Comparison of ENCODE assay signal across 8 mouse cellular contexts in the genomic region with DNA sequence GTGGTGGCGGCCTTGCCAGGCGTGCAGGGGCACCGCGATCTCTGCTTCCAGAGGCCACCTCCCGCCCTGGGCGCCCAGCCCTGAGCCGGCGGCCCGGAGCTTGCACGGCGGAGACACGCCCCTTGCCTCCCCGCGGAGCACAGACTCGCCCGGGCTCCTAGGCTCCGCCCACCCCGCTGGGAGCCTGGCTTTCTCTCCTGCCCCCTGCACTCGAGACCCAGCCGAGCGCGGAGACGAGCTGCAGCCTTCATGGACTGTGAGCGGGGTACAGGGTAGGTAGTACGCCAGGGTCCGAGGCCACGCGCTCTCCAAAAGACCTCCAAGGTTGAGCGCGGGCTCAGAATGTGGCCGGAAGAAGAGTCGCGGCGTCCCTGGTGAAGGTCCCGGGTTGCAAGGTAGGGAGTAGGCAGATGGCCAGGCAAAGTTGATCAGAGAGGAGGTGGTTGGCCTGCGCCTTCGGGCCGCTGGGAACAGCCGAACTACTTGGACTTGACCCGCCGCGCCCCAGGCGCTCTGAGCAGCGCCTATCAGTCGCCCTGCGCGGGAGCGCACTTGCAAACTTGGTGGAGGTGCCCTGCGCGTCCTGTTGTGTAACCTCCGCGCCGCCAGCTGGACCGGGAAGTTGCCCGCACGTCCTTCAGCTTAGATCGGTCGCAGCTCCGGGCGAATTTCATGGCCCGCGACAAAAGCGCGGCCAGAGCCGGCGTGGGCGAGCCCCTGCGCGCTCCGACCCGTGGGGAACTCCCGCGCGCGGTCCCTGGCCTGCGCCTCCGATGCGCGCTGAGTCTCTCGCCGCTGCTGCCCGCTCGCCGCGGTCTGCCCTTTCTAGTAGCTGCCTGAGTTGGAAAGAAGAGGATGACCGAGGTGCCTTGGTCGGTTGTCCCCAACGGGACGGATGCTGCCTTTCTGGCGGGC. TPM values are rescaled to one million over a fixed set of nuclear protein-coding genes. Genes with fewer than 3 reads are reported as not detected.
A peak's percentile ranks its signal among the peaks of the same experiment; 100 is the strongest.
DNase-seq lines count a peak whose midpoint lies in the region; ATAC-seq and TF ChIP-seq lines count a peak whose summit lies in the region.

P2ry1 (plus strand) TSS at position 209 of the 915 bp plus-strand sequence.

- peak within 1 kb of the TSS; percentile 81 for H3K4me3 ChIP-seq in embryonic facial prominence, embryonic 10.5 days
- H3K4me3 ChIP-seq in intestine, postnatal 0 days (ENCODE audit: low read depth, low read length), result peak within 1 kb of the TSS; percentile 60
- H3K4me3 ChIP-seq in limb, embryonic 10.5 days, result peak within 1 kb of the TSS; percentile 71
- peak within 1 kb of the TSS; percentile 63 for H3K4me3 ChIP-seq in midbrain, embryonic 11.5 days (ENCODE audit: low read depth, low read length)

- peak within 1 kb of the TSS; percentile 86 for H3K4me2 ChIP-seq in intestine, postnatal 0 days (replicated peaks; ENCODE audit: low read depth)
- H3K4me2 ChIP-seq in midbrain, embryonic 11.5 days, result peak within 1 kb of the TSS; percentile 96

- peak within 1 kb of the TSS; percentile 64 for H3K9ac ChIP-seq in intestine, postnatal 0 days (ENCODE audit: low read depth, low read length)
- H3K9ac ChIP-seq in midbrain, embryonic 11.5 days (ENCODE audit: low read length), result peak within 1 kb of the TSS; percentile 71

- TF ChIP-seq CTCF in intestine, postnatal 0 days (IDR thresholded peaks at IDR 0.05; ENCODE audit: low read depth), result peak; percentile 29; the same call in 1 of the 2 replicates

- H3K4me1 ChIP-seq in embryonic facial prominence, embryonic 10.5 days, result peaks cover 7% of the 10 kb centered on the region
- 0 out of 2 replicates have a peak, but pooled peaks cover 3% of the 10 kb centered on the region for H3K4me1 ChIP-seq in intestine, postnatal 0 days (replicated peaks; ENCODE audit: control insufficient read depth, insufficient read depth, low read length)
- peaks cover 13% of the 10 kb centered on the region for H3K4me1 ChIP-seq in limb, embryonic 10.5 days
- H3K4me1 ChIP-seq in midbrain, embryonic 11.5 days (ENCODE audit: control insufficient read depth, insufficient read depth, low read length), result 0 out of 2 replicates have a peak, but pooled peaks cover 2% of the 10 kb centered on the region

- peak within 1 kb of the TSS; percentile 80 for H3K27ac ChIP-seq in embryonic facial prominence, embryonic 10.5 days (replicated peaks)
- H3K27ac ChIP-seq in intestine, postnatal 0 days (ENCODE audit: low read depth, low read length), result peak within 1 kb of the TSS; percentile 91
- peak within 1 kb of the TSS; percentile 74 for H3K27ac ChIP-seq in limb, embryonic 10.5 days
- H3K27ac ChIP-seq in midbrain, embryonic 11.5 days (ENCODE audit: low read depth, low read length), result no peak within 1 kb of the TSS

- WGBS in embryonic facial prominence, embryonic 10.5 days, result under 1% methylated on average over 90 of the region's 90 CpGs
- WGBS in intestine, postnatal 0 days, result under 1% methylated on average over 90 of the region's 90 CpGs
- under 1% methylated on average over 90 of the region's 90 CpGs for WGBS in limb, embryonic 10.5 days
- under 1% methylated on average over 86 of the region's 90 CpGs for WGBS in midbrain, embryonic 11.5 days

- DNase-seq in adrenal gland, postnatal 36 days, result peak; percentile 86 to 89
- peak; percentile 90 for DNase-seq in embryonic facial prominence, embryonic 10.5 days (ENCODE audit: low spot score)
- DNase-seq in limb, embryonic 10.5 days (ENCODE audit: low spot score), result peak; percentile 83
- peak; percentile 97 for DNase-seq in midbrain, embryonic 11.5 days (ENCODE audit: low spot score, missing footprints)
- DNase-seq in right cerebral cortex, postnatal 4 days, result peak; percentile 69
- DNase-seq in yolk sac, embryonic 10.5 days (ENCODE audit: low spot score), result peak; percentile 87

- no peaks in the 10 kb centered on the region for H3K36me3 ChIP-seq in embryonic facial prominence, embryonic 10.5 days (replicated peaks)
- no peaks in the 10 kb centered on the region; the same call in 1 of the 2 replicates for H3K36me3 ChIP-seq in intestine, postnatal 0 days (ENCODE audit: control insufficient read depth, insufficient read depth)
- H3K36me3 ChIP-seq in limb, embryonic 10.5 days, result no peaks in the 10 kb centered on the region
- no peaks in the 10 kb centered on the region for H3K36me3 ChIP-seq in midbrain, embryonic 11.5 days (ENCODE audit: control insufficient read depth, insufficient read depth, low read length)

- no peaks in the 10 kb centered on the region for H3K9me3 ChIP-seq in embryonic facial prominence, embryonic 10.5 days
- H3K9me3 ChIP-seq in intestine, postnatal 0 days (ENCODE audit: control insufficient read depth), result no peaks in the 10 kb centered on the region
- no peaks in the 10 kb centered on the region for H3K9me3 ChIP-seq in limb, embryonic 10.5 days (replicated peaks)
- H3K9me3 ChIP-seq in midbrain, embryonic 11.5 days (ENCODE audit: control insufficient read depth, low read length), result no peaks in the 10 kb centered on the region

- ATAC-seq in granulocyte monocyte progenitor cell, adult 5-6 weeks (replicated peaks; ENCODE audit: poor library complexity, severe bottlenecking), result peak; percentile 90
- ATAC-seq in intestine, postnatal 0 days, result peak; percentile 97
- peak; percentile 99 for ATAC-seq in midbrain, embryonic 11.5 days (ENCODE audit: low FRiP score)

- peaks cover 49% of the 10 kb centered on the region for H3K27me3 ChIP-seq in embryonic facial prominence, embryonic 10.5 days (replicated peaks; ENCODE audit: low read depth, poor library complexity, severe bottlenecking)
- H3K27me3 ChIP-seq in intestine, postnatal 0 days (replicated peaks; ENCODE audit: control insufficient read depth, insufficient read depth, low read length), result no peaks in the 10 kb centered on the region
- peaks cover 43% of the 10 kb centered on the region for H3K27me3 ChIP-seq in limb, embryonic 10.5 days (ENCODE audit: low read depth, poor library complexity, severe bottlenecking)
- H3K27me3 ChIP-seq in midbrain, embryonic 11.5 days (ENCODE audit: control insufficient read depth, insufficient read depth, low read length), result peaks cover 12% of the 10 kb centered on the region

RNA-seq across cellular contexts. Expression of gene P2ry1, which starts in this region (rescaled TPM):
- total RNA-seq in adrenal gland, postnatal 36 days (2021), result 1 to 10 TPM; 3.5 to 3.9 TPM
- 3.7 and 4.9 TPM in 2 replicates for polyA plus RNA-seq in embryonic facial prominence, embryonic 10.5 days (2016; fragmentation: Nextera tagmentation; extraction: Ambion mirVana)
- total RNA-seq in granulocyte monocyte progenitor cell, adult 5-6 weeks (2014; fragmentation: Nextera tagmentation), result 4.7 and 5.4 TPM in 2 replicates
- 6.2 and 7.6 TPM in 2 replicates for total RNA-seq in granulocyte monocyte progenitor cell, adult 5-6 weeks (2017)
- polyA plus RNA-seq in intestine, postnatal 0 days (2015; fragmentation: Nextera tagmentation; extraction: Ambion mirVana), result 10.2 and 14.8 TPM in 2 replicates
- 1.6 and 1.9 TPM in 2 replicates for polyA plus RNA-seq in limb, embryonic 10.5 days (2016; fragmentation: Nextera tagmentation; extraction: Ambion mirVana)
- 5.1 and 5.4 TPM in 2 replicates for polyA plus RNA-seq in midbrain, embryonic 11.5 days (2014; fragmentation: Nextera tagmentation; extraction: Ambion mirVana)
